Mouse (Mus musculus) sigmoid colon, adult 10 weeks (tissue): Measurements from ENCODE around the gene Smarca5. TPM values are rescaled to one million over a fixed set of nuclear protein-coding genes. Genes with fewer than 3 reads are reported as not detected.

Experiments
- polyA plus RNA-seq: library from polyadenylated mRNA; stranded (reverse); fragments of 350-450 nt; fragmentation: Illumina TruSeq; extraction: RNeasy Lipid Tissue Mini Kit (QIAGEN cat#74804); gene quantifications from one replicate; pipeline ENCODE4 v1.2.3, GENCODE M21; 2014; ENCODE audit warnings: low read depth, low replicate concordance

Smarca5 gene
- polyA plus RNA-seq, result 187 TPM

DNA sequence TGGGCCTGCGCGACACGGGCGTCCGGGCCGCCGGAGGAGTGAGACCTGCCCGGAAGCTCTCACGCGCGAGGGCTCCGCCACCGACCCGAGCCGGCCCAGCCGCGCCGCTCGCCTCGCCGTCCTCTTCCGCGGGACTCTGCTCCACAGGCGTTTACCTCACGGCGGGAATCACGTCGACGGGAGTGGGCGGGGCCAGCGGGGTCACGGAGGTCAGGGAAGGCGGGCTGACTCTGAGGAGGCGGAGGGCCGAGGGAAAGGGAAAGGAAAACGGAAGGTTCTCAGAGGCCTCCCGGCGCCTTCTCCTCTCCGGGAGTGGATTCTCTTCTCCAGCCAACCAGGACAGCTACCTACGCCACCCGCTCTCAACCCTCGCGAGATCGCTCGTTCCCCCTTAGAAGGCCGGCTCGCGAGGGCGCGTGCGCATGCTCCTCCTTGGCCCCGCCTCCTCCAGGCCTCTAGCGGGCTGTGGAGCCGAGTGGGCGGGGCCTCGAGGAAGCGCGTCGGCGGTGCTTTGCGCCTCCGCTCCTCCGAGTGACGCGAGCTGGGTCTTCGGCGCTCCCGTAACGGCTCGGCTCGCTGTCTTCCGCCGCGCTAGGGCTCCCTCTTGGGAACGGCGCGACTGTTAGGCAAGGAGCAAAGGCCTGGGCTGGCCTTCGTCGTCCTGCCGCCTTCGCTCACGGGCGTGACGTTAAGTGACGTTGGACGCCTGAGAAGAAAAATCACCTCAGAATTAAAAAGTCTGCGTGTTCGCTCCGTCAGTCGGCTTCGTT is at the start of gene Smarca5:
Gene Smarca5 (minus strand): TSS at position 343 of the 770 bp plus-strand sequence.

Other genes with a start within 250 kb of the Smarca5 start
- 3.5 TPM for gene Gypa, start 245.7 kb downstream of the Smarca5 start, polyA plus RNA-seq
- not detected for gene Frem3, start 128.4 kb downstream of the Smarca5 start, polyA plus RNA-seq
- 26.6 TPM for gene Gab1, start 141.0 kb upstream of the Smarca5 start, polyA plus RNA-seq